Mouse (Mus musculus): Measurements from ENCODE around the gene Tns1.

DNA sequence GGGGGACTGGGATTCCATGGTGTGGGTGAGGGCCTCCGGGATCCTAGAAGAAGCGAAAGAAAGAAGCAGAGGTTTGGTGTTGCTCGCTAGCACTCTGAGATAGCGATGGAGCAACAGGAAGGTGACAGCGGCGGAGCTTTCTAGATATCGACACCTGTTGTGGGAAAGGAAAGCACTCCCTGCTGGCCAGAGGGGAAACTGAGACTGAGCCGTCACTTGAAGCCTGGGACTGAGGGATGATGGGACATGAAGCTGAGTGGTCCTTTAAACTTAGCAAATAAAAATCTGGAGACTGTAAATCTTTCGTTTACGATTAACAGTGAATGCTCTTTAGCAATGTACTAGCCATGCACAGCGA lies 261.2 kb downstream of the Tns1 start:
- no peak for TF ChIP-seq POLR2A (IDR thresholded peaks at IDR 0.05; ENCODE audit: borderline replicate concordance, extremely low read depth, low read depth, low read length)
- no peak for TF ChIP-seq CTCF (IDR thresholded peaks at IDR 0.05; ENCODE audit: insufficient read depth, low read length)

Data from lung, adult 2 months (tissue).